Mouse (Mus musculus) adrenal gland, postnatal 36 days (tissue): ENCODE data around the gene Polm. TPM values are rescaled to one million over a fixed set of nuclear protein-coding genes. Genes with fewer than 3 reads are reported as not detected.
A peak's percentile ranks its signal among the peaks of the same experiment; 100 is the strongest.

Experiments
- DNase-seq, 2 experiments: peaks; one replicate each; pipeline ENCODE4 v3.0.0; 2021; ENCODE audit warnings: mixed read lengths in 1 of 2
- total RNA-seq, 2 experiments: library from RNA; stranded (reverse); gene quantifications; 2 replicates each; pipeline ENCODE4 v1.2.3; 2021

Gene Polm
- total RNA-seq, 2 experiments from 2014 or later, result 5.6 to 6.9 TPM

- no peak for DNase-seq
These were observed 33.6 kb downstream of the Polm start for GRCm38 (mm10) chr11:5804174-5804573.

GRCm38 (mm10) chr11:5803551-5803981 lies 34.2 kb downstream of the Polm start, which contains the start of gene Pgam2:
Gene Pgam2, minus strand, starts transcription at chr11:5803733.
- no peak for DNase-seq

- no peak for DNase-seq
These were observed 35.2 kb downstream of the Polm start for GRCm38 (mm10) chr11:5802457-5803217.

GRCm38 (mm10) chr11:5802005-5802404 lies 35.8 kb downstream of the Polm start:
- no peak for DNase-seq

- DNase-seq, result no peak
These were observed 36.3 kb downstream of the Polm start for GRCm38 (mm10) chr11:5801511-5801910.

- DNase-seq, result no peak
These were observed 38.0 kb downstream of the Polm start for GRCm38 (mm10) chr11:5799621-5800490.

GRCm38 (mm10) chr11:5797928-5798327 lies 39.9 kb downstream of the Polm start:
- no peak for DNase-seq

- DNase-seq, result no peak
These were observed 40.4 kb downstream of the Polm start for GRCm38 (mm10) chr11:5797371-5797770.

- DNase-seq, result no peak
These were observed 40.9 kb downstream of the Polm start for GRCm38 (mm10) chr11:5796939-5797338.

- DNase-seq, result no peak
These were observed 42.1 kb downstream of the Polm start for GRCm38 (mm10) chr11:5795706-5796105.

- DNase-seq, result no peak
These were observed 42.5 kb downstream of the Polm start for GRCm38 (mm10) chr11:5795290-5795689.

- no peak for DNase-seq
These were observed 47.4 kb downstream of the Polm start for GRCm38 (mm10) chr11:5790431-5790830.

GRCm38 (mm10) chr11:5789754-5790333 lies 48.0 kb downstream of the Polm start:
- no peak for DNase-seq

GRCm38 (mm10) chr11:5789071-5789753 lies 48.6 kb downstream of the Polm start:
- no peak for DNase-seq

GRCm38 (mm10) chr11:5788056-5789014 lies 49.5 kb downstream of the Polm start, which contains the start of gene Dbnl:
Gene Dbnl, plus strand, starts transcription at chr11:5788488.
- DNase-seq, result peak; percentile 97 to 98

- no peak for DNase-seq
These were observed 50.2 kb downstream of the Polm start for GRCm38 (mm10) chr11:5787671-5788055.

- DNase-seq, result no peak
These were observed 52.1 kb downstream of the Polm start for GRCm38 (mm10) chr11:5785732-5786131.

- DNase-seq, result no peak
These were observed 55.4 kb downstream of the Polm start for GRCm38 (mm10) chr11:5782199-5782944.

- no peak for DNase-seq
These were observed 57.7 kb downstream of the Polm start for GRCm38 (mm10) chr11:5780035-5780499.

- DNase-seq, result no peak
These were observed 59.3 kb downstream of the Polm start for GRCm38 (mm10) chr11:5778481-5778880.
